ENCODE assay signal across 23 mouse cellular contexts in genomic region chr19:53568553-53568952, GRCm38 (mm10). TPM values are rescaled to one million over a fixed set of nuclear protein-coding genes. Genes with fewer than 3 reads are reported as not detected.
DNase-seq lines count a peak whose midpoint lies in the region; ATAC-seq and TF ChIP-seq lines count a peak whose summit lies in the region.
"Had no signal": no experiment of that assay in that cellular context is flagged by ENCODE, and none has a peak within 500 bp of the region (broad histone marks: within the 10 kb centered on the region; RNA-seq: fewer than 3 reads in every experiment).

No protein-coding gene starts in this region.

- no peak overlapping the region for H3K4me3 ChIP-seq in forebrain, embryonic 10.5 days
- no peak overlapping the region for H3K4me3 ChIP-seq in forebrain, embryonic 13.5 days
- no peak overlapping the region for H3K4me3 ChIP-seq in heart, embryonic 15.5 days
- H3K4me3 ChIP-seq in heart, embryonic 11.5 days (ENCODE audit: low read depth, low read length) = no peak overlapping the region
- no peak overlapping the region for H3K4me3 ChIP-seq in olfactory bulb, adult 2 months (ENCODE audit: insufficient read depth, low read depth, low read length)
- H3K4me3 ChIP-seq: embryonic facial prominence, embryonic 10.5 days; gastrocnemius, adult 2 months; heart, embryonic 12.5 days; hindbrain, embryonic 10.5 days had no signal

- peak overlapping the region; percentile 66; the same call in 1 of the 2 replicates for H3K27ac ChIP-seq in forebrain, embryonic 10.5 days
- no peak overlapping the region for H3K27ac ChIP-seq in forebrain, embryonic 13.5 days
- H3K27ac ChIP-seq in heart, embryonic 15.5 days = 0 out of 2 replicates have a peak overlapping the region, but pooled peaks have one; percentile 19
- H3K27ac ChIP-seq in heart, embryonic 11.5 days (ENCODE audit: low read depth, low read length) = no peak overlapping the region
- H3K27ac ChIP-seq in olfactory bulb, adult 2 months (ENCODE audit: insufficient read depth, low read depth, low read length) = peak overlapping the region; percentile 3; the same call in 1 of the 2 replicates
- H3K27ac ChIP-seq: embryonic facial prominence, embryonic 10.5 days; gastrocnemius, adult 2 months; hindbrain, embryonic 10.5 days; hindbrain, embryonic 14.5 days had no signal

- H3K27me3 ChIP-seq in forebrain, embryonic 10.5 days (ENCODE audit: poor library complexity, severe bottlenecking) = no peaks in the 10 kb centered on the region
- H3K27me3 ChIP-seq in forebrain, embryonic 13.5 days = no peaks in the 10 kb centered on the region
- H3K27me3 ChIP-seq in heart, embryonic 15.5 days = no peaks in the 10 kb centered on the region
- H3K27me3 ChIP-seq in heart, embryonic 11.5 days (ENCODE audit: control insufficient read depth, insufficient read depth, low read length) = no peaks in the 10 kb centered on the region
- H3K27me3 ChIP-seq: heart, embryonic 12.5 days; Patski had no signal

- no peak for TF ChIP-seq POLR2A in olfactory bulb, adult 2 months (IDR thresholded peaks at IDR 0.05; ENCODE audit: insufficient read depth, low read depth, low read length)

- no peak for TF ChIP-seq CTCF in olfactory bulb, adult 2 months (IDR thresholded peaks at IDR 0.05; ENCODE audit: insufficient read depth, low read depth, low read length)

- no peak overlapping the region for H3K9ac ChIP-seq in forebrain, embryonic 13.5 days
- no peak overlapping the region for H3K9ac ChIP-seq in heart, embryonic 15.5 days
- no peak overlapping the region for H3K9ac ChIP-seq in heart, embryonic 11.5 days (ENCODE audit: low read depth, low read length)
- H3K9ac ChIP-seq: forebrain, postnatal 0 days; heart, embryonic 12.5 days had no signal

- no peak for DNase-seq in forebrain, embryonic 10.5 days (ENCODE audit: extremely low spot score, low spot score)
- peak; percentile 38 for DNase-seq in 416B (ENCODE audit: low read depth)
- no peak for DNase-seq in frontal cortex, postnatal 10 days (ENCODE audit: low spot score in 2 of 2)
- DNase-seq: adrenal gland, adult 2 months; adrenal gland, postnatal 25 days; cerebellum, adult 18-20 months; cerebellum, adult 9-11 months; cerebellum, postnatal 36 days; forebrain, postnatal 0 days; gastrocnemius, adult 2 months; gastrocnemius, postnatal 25 days; heart, postnatal 10 days; kidney, adult 11 months had no signal

- peaks cover 26% of the 10 kb centered on the region for H3K4me1 ChIP-seq in forebrain, embryonic 10.5 days
- H3K4me1 ChIP-seq in forebrain, embryonic 13.5 days = no peaks in the 10 kb centered on the region
- H3K4me1 ChIP-seq in heart, embryonic 15.5 days (replicated peaks) = peaks cover 19% of the 10 kb centered on the region
- peaks cover 12% of the 10 kb centered on the region for H3K4me1 ChIP-seq in heart, embryonic 11.5 days (ENCODE audit: control insufficient read depth, insufficient read depth, low read length)
- peaks cover 6% of the 10 kb centered on the region; the same call in 1 of the 2 replicates for H3K4me1 ChIP-seq in olfactory bulb, adult 2 months (ENCODE audit: control insufficient read depth, insufficient read depth, low read length)

- no peaks in the 10 kb centered on the region for H3K36me3 ChIP-seq in forebrain, embryonic 10.5 days (replicated peaks)
- no peaks in the 10 kb centered on the region for H3K36me3 ChIP-seq in forebrain, embryonic 13.5 days (ENCODE audit: poor library complexity, severe bottlenecking)
- no peaks in the 10 kb centered on the region for H3K36me3 ChIP-seq in heart, embryonic 15.5 days
- no peaks in the 10 kb centered on the region for H3K36me3 ChIP-seq in heart, embryonic 11.5 days (ENCODE audit: control insufficient read depth, insufficient read depth, low read length)
- H3K36me3 ChIP-seq: embryonic facial prominence, embryonic 10.5 days; heart, embryonic 12.5 days; hindbrain, embryonic 10.5 days had no signal

- ATAC-seq in forebrain, embryonic 13.5 days = no peak
- ATAC-seq in heart, embryonic 15.5 days (replicated peaks; ENCODE audit: insufficient number of reproducible peaks, insufficient read depth, low FRiP score, low read depth) = no peak
- ATAC-seq in heart, embryonic 11.5 days (replicated peaks; ENCODE audit: insufficient number of reproducible peaks, low FRiP score, low TSS enrichment) = no peak
- ATAC-seq: activated CD4-positive, CD25-positive, alpha-beta regulatory T cell, adult 4 months; Patski had no signal

- no peaks in the 10 kb centered on the region for H3K9me3 ChIP-seq in forebrain, embryonic 10.5 days
- no peaks in the 10 kb centered on the region for H3K9me3 ChIP-seq in forebrain, embryonic 13.5 days (replicated peaks)
- no peaks in the 10 kb centered on the region for H3K9me3 ChIP-seq in heart, embryonic 15.5 days (replicated peaks)
- H3K9me3 ChIP-seq in heart, embryonic 11.5 days (replicated peaks; ENCODE audit: control insufficient read depth, low read length) = no peaks in the 10 kb centered on the region
- H3K9me3 ChIP-seq: embryonic facial prominence, embryonic 10.5 days; hindbrain, embryonic 10.5 days had no signal

- no peak overlapping the region for H3K4me2 ChIP-seq in forebrain, embryonic 13.5 days
- H3K4me2 ChIP-seq in heart, embryonic 15.5 days = no peak overlapping the region
- no peak overlapping the region for H3K4me2 ChIP-seq in heart, embryonic 11.5 days
- H3K4me2 ChIP-seq: heart, embryonic 12.5 days had no signal

- WGBS in forebrain, embryonic 10.5 days = 77% methylated on average over 3 of the region's 3 CpGs
- WGBS in forebrain, embryonic 13.5 days = 76% methylated on average over 3 of the region's 3 CpGs
- WGBS in heart, embryonic 15.5 days = 69% methylated on average over 3 of the region's 3 CpGs
- WGBS in heart, embryonic 11.5 days (ENCODE audit: insufficient replicate concordance) = 63% methylated on average over 3 of the region's 3 CpGs
- WGBS in olfactory bulb, adult 2 months = 76% methylated on average over 3 of the region's 3 CpGs

RNA-seq across cellular contexts. Expression of gene Nutf2-ps1, which starts 20.3 kb away (rescaled TPM):
- 635 and 662 TPM in 2 replicates for polyA plus RNA-seq in forebrain, embryonic 10.5 days (2016; fragmentation: Nextera tagmentation; extraction: Ambion mirVana)
- polyA plus RNA-seq in forebrain, embryonic 13.5 days (2015; fragmentation: Nextera tagmentation; extraction: Ambion mirVana) = 412 and 436 TPM in 2 replicates
- 258 and 274 TPM in 2 replicates for polyA plus RNA-seq in heart, embryonic 15.5 days (2015; fragmentation: Nextera tagmentation; extraction: Ambion mirVana)
- polyA plus RNA-seq in heart, embryonic 11.5 days (2014; fragmentation: Nextera tagmentation; extraction: Ambion mirVana) = 283 and 319 TPM in 2 replicates
- not detected in 2 replicates for polyA plus RNA-seq in olfactory bulb, adult 2 months (2012; ENCODE audit: insufficient read depth, insufficient read length, low replicate concordance, missing spikeins)

RNA-seq across cellular contexts. Expression of gene Smc3, which starts 31.6 kb away (rescaled TPM):
- polyA plus RNA-seq in forebrain, embryonic 10.5 days (2016; fragmentation: Nextera tagmentation; extraction: Ambion mirVana) = 81.4 and 87.6 TPM in 2 replicates
- polyA plus RNA-seq in forebrain, embryonic 13.5 days (2015; fragmentation: Nextera tagmentation; extraction: Ambion mirVana) = 87.3 and 87.4 TPM in 2 replicates
- polyA plus RNA-seq in heart, embryonic 15.5 days (2015; fragmentation: Nextera tagmentation; extraction: Ambion mirVana) = 37.9 and 38.9 TPM in 2 replicates
- polyA plus RNA-seq in heart, embryonic 11.5 days (2014; fragmentation: Nextera tagmentation; extraction: Ambion mirVana) = 53.0 and 56.0 TPM in 2 replicates
- 104 TPM in 1 of 2 replicates, not detected in the other for polyA plus RNA-seq in olfactory bulb, adult 2 months (2012; ENCODE audit: insufficient read depth, insufficient read length, low replicate concordance, missing spikeins)

RNA-seq across cellular contexts. Expression of gene Dusp5, which starts 39.6 kb away (rescaled TPM):
- 9.0 and 9.2 TPM in 2 replicates for polyA plus RNA-seq in forebrain, embryonic 10.5 days (2016; fragmentation: Nextera tagmentation; extraction: Ambion mirVana)
- polyA plus RNA-seq in forebrain, embryonic 13.5 days (2015; fragmentation: Nextera tagmentation; extraction: Ambion mirVana) = 1.5 and 1.8 TPM in 2 replicates
- polyA plus RNA-seq in heart, embryonic 15.5 days (2015; fragmentation: Nextera tagmentation; extraction: Ambion mirVana) = 7.4 and 10.4 TPM in 2 replicates
- 9.2 and 9.4 TPM in 2 replicates for polyA plus RNA-seq in heart, embryonic 11.5 days (2014; fragmentation: Nextera tagmentation; extraction: Ambion mirVana)
- not detected in 2 replicates for polyA plus RNA-seq in olfactory bulb, adult 2 months (2012; ENCODE audit: insufficient read depth, insufficient read length, low replicate concordance, missing spikeins)

Comparison
In these comparisons a context has a peak if more than half of its experiments do, and no peak if none do; other contexts are left out.
1. H3K27ac ChIP-seq: peak in forebrain, embryonic 10.5 days (single experiment), heart, embryonic 15.5 days (single experiment) and olfactory bulb, adult 2 months (single experiment); none in forebrain, embryonic 13.5 days (single experiment) and heart, embryonic 11.5 days (single experiment).